Mouse (Mus musculus) liver, embryonic 14.5 days (tissue): ENCODE results near the gene Ehd2. TPM values are rescaled to one million over a fixed set of nuclear protein-coding genes. Genes with fewer than 3 reads are reported as not detected.

Source experiments
- ATAC-seq: fragments of 200-750 bp; cut with Nextera tagmentation; 2 replicates; pipeline ENCODE4 v1.8.0; 2017; ENCODE audit warnings: moderate number of reproducible peaks, mild to moderate bottlenecking, moderate library complexity; ENCODE audit not compliant: insufficient read depth
- DNase-seq, 3 experiments: peaks; one replicate each; pipeline ENCODE4 v3.0.0-alpha.2; 2012 to 2013; ENCODE audit warnings: low read depth in 3 of 3, low spot score in 3 of 3
- H3K27ac ChIP-seq: fragments of 300-500 bp; sonication (generic); 2 replicates; pipeline ENCODE4 v1.5.1; 2014; ENCODE audit warnings: moderate library complexity, mild to moderate bottlenecking, control low read depth, inconsistent platforms
- H3K27me3 ChIP-seq: fragments of 300-500 bp; sonication (generic); 2 replicates; pipeline ENCODE4 v1.6.1; 2014; ENCODE audit warnings: mild to moderate bottlenecking, low read length, moderate library complexity; ENCODE audit not compliant: control insufficient read depth, insufficient read depth
- H3K36me3 ChIP-seq: fragments of 300-500 bp; sonication (generic); replicated peaks from 2 replicates; pipeline ENCODE4 v1.6.1; 2014; ENCODE audit warnings: low read depth; ENCODE audit not compliant: control insufficient read depth, insufficient read depth
- H3K4me1 ChIP-seq, 2 experiments: fragments of 200-500 bp in 1 of 2; fragments of 300-500 bp in 1 of 2; sonication (generic) in 1 of 2; replicated peaks; 2 replicates each; pipeline ENCODE4 v1.6.1; 2012 to 2014; ENCODE audit warnings: antibody characterized with exemption in 1 of 2, inconsistent platforms in 1 of 2, low read length in 1 of 2; ENCODE audit not compliant: control insufficient read depth in 2 of 2, insufficient read depth in 2 of 2
- H3K4me2 ChIP-seq: fragments of 300-500 bp; sonication (generic); 2 replicates; pipeline ENCODE4 v1.6.1; 2014; ENCODE audit warnings: low read depth, mild to moderate bottlenecking, control low read depth, moderate library complexity
- H3K4me3 ChIP-seq, 2 experiments: fragments of 200-500 bp in 1 of 2; fragments of 300-500 bp in 1 of 2; sonication (generic) in 1 of 2; 2 replicates each; pipeline ENCODE4 v1.5.1; 2012 to 2014; ENCODE audit warnings: low read depth in 2 of 2, low read length in 2 of 2, mild to moderate bottlenecking in 2 of 2, control low read depth in 1 of 2, inconsistent platforms in 1 of 2, moderate library complexity in 1 of 2; ENCODE audit not compliant: insufficient read depth in 1 of 2
- H3K9ac ChIP-seq: fragments of 300-500 bp; sonication (generic); replicated peaks from 2 replicates; pipeline ENCODE4 v1.6.1; 2014; ENCODE audit warnings: mild to moderate bottlenecking, control low read depth, moderate library complexity
- H3K9me3 ChIP-seq: fragments of 300-500 bp; sonication (generic); 2 replicates; pipeline ENCODE4 v1.6.1; 2016; ENCODE audit warnings: low read length, mixed read lengths; ENCODE audit not compliant: control insufficient read depth
- CTCF ChIP-seq: IDR thresholded peaks from 2 replicates; pipeline ENCODE4 v1.5.1; 2016; ENCODE audit warnings: antibody characterized with exemption, low read depth, control low read depth
- EP300 ChIP-seq: IDR thresholded peaks from 2 replicates; pipeline ENCODE4 v1.6.1; 2016; ENCODE audit warnings: antibody characterized with exemption, low read depth
- WGBS: fragments of 180-500 bp; shearing (Covaris S2); extraction: QIAGEN DNeasy Blood & Tissue Kit; methylation state at CpG from one replicate; pipeline ENCODE4 v1.1.7; 2014; ENCODE audit not compliant: insufficient replicate concordance; 5-methylcytosine and 5-hydroxymethylcytosine counted together
- polyA plus RNA-seq, 2 experiments: library from polyadenylated mRNA; depleted of rRNA in 1 of 2; stranded (reverse) in 1 of 2; unstranded in 1 of 2; fragments of >200 nt; fragmentation: Nextera tagmentation in 1 of 2; extraction: Ambion mirVana in 1 of 2; gene quantifications; 2 replicates each; pipeline versions ENCODE4 v1.2.1 to v1.2.3; 2012 to 2014

The Ehd2 gene
- polyA plus RNA-seq, 2 experiments, result 2.5 to 3.0 TPM

- Histone ChIP-seq H3K27me3 (no peaks in the 10 kb centered on the region), H3K4me2 (no peak overlapping the region)
Measured at GRCm38 (mm10) chr7:16011418-16012085, 44.2 kb upstream of the Ehd2 start.

GRCm38 (mm10) chr7:16010649-16011048, 43.3 kb upstream of the Ehd2 start:
- ATAC-seq (no peak), DNase-seq (no peak)
- Histone ChIP-seq H3K4me1 (peaks cover 0 to 8% of the 10 kb centered on the region in 2 experiments; a peak in 2 of 4 replicates), H3K4me3 (no peak overlapping the region), H3K9ac (no peak overlapping the region), H3K27me3 (no peaks in the 10 kb centered on the region), H3K4me2 (no peak overlapping the region), H3K9me3 (no peaks in the 10 kb centered on the region), H3K36me3 (no peaks in the 10 kb centered on the region), H3K27ac (no peak overlapping the region)
- WGBS, result 64% methylated on average over 5 of the region's 5 CpGs
- TF ChIP-seq CTCF, result no peak
- no peak for TF ChIP-seq EP300

More at GRCm38 (mm10) chr7:16011418-16012085, 44.2 kb upstream of the Ehd2 start:
- no peak overlapping the region for H3K4me3 ChIP-seq
- TF ChIP-seq EP300, result no peak
- TF ChIP-seq CTCF, result no peak
- H3K4me1 ChIP-seq, result peaks cover 0 to 8% of the 10 kb centered on the region in 2 experiments; a peak in 2 of 4 replicates
- H3K9me3 ChIP-seq, result no peaks in the 10 kb centered on the region
- H3K36me3 ChIP-seq, result no peaks in the 10 kb centered on the region
- DNase-seq (no peak), ATAC-seq (no peak)
- no peak overlapping the region for H3K27ac ChIP-seq
- H3K9ac ChIP-seq, result no peak overlapping the region
- WGBS, result 29% methylated on average over 7 of the region's 7 CpGs

GRCm38 (mm10) chr7:16009636-16010035, 42.3 kb upstream of the Ehd2 start:
- Histone ChIP-seq H3K4me3 (no peak overlapping the region), H3K27ac (no peak overlapping the region), H3K4me2 (no peak overlapping the region), H3K9me3 (no peaks in the 10 kb centered on the region), H3K36me3 (no peaks in the 10 kb centered on the region), H3K27me3 (no peaks in the 10 kb centered on the region), H3K4me1 (peaks cover 0 to 8% of the 10 kb centered on the region in 2 experiments; a peak in 2 of 4 replicates), H3K9ac (no peak overlapping the region)
- WGBS, result 76% methylated on average over 7 of the region's 7 CpGs
- no peak for TF ChIP-seq CTCF
- TF ChIP-seq EP300, result no peak
- no peak for DNase-seq
- ATAC-seq, result no peak

- Histone ChIP-seq H3K4me1 (peaks cover 5 to 14% of the 10 kb centered on the region in 2 experiments), H3K4me3 (no peak overlapping the region), H3K36me3 (no peaks in the 10 kb centered on the region), H3K9ac (no peak overlapping the region), H3K9me3 (no peaks in the 10 kb centered on the region), H3K27me3 (no peaks in the 10 kb centered on the region), H3K4me2 (no peak overlapping the region), H3K27ac (no peak overlapping the region)
- WGBS, result 71% methylated on average over 3 of the region's 3 CpGs
- ATAC-seq (no peak), DNase-seq (no peak)
- TF ChIP-seq CTCF (no peak), EP300 (no peak)
Measured at GRCm38 (mm10) chr7:16005020-16005419, 37.7 kb upstream of the Ehd2 start.

- Histone ChIP-seq H3K27ac (no peak overlapping the region), H3K4me3 (no peak overlapping the region), H3K4me1 (peaks cover 5 to 14% of the 10 kb centered on the region in 2 experiments), H3K4me2 (no peak overlapping the region), H3K27me3 (no peaks in the 10 kb centered on the region), H3K36me3 (0 out of 2 replicates have a peak, but pooled peaks cover under 1% of the 10 kb centered on the region), H3K9me3 (no peaks in the 10 kb centered on the region), H3K9ac (no peak overlapping the region)
- TF ChIP-seq EP300, result no peak
- no peak for TF ChIP-seq CTCF
- 75% methylated on average over 12 of the region's 12 CpGs for WGBS
- DNase-seq (no peak), ATAC-seq (no peak)
Measured at GRCm38 (mm10) chr7:16004177-16004856, 37.0 kb upstream of the Ehd2 start.
